Mouse (Mus musculus) heart, embryonic 11.5 days (tissue): ENCODE measurements around the gene Fbxl19. TPM values are rescaled to one million over a fixed set of nuclear protein-coding genes. Genes with fewer than 3 reads are reported as not detected.

Experiments
- ATAC-seq: fragments of 200-750 bp; cut with Nextera tagmentation; replicated peaks from 2 replicates; pipeline ENCODE4 v1.8.0; 2017; ENCODE audit warnings: moderate library complexity; ENCODE audit not compliant: insufficient number of reproducible peaks, low FRiP score, low TSS enrichment
- H3K27ac ChIP-seq: fragments of 300-500 bp; sonication (generic); 2 replicates; pipeline ENCODE4 v1.5.1; 2014; ENCODE audit warnings: mild to moderate bottlenecking, low read depth, low read length
- H3K27me3 ChIP-seq: fragments of 300-500 bp; sonication (generic); 2 replicates; pipeline ENCODE4 v1.6.1; 2014; ENCODE audit warnings: mild to moderate bottlenecking, low read length, mixed read lengths; ENCODE audit not compliant: control insufficient read depth, insufficient read depth
- H3K36me3 ChIP-seq: fragments of 300-500 bp; sonication (generic); 2 replicates; pipeline ENCODE4 v1.6.1; 2014; ENCODE audit warnings: mild to moderate bottlenecking, low read length, moderate library complexity, mixed read lengths; ENCODE audit not compliant: control insufficient read depth, insufficient read depth
- H3K4me1 ChIP-seq: fragments of 300-500 bp; sonication (generic); 2 replicates; pipeline ENCODE4 v1.6.1; 2014; ENCODE audit warnings: low read length; ENCODE audit not compliant: control insufficient read depth, insufficient read depth
- H3K4me2 ChIP-seq: fragments of 300-500 bp; sonication (generic); 2 replicates; pipeline ENCODE4 v1.6.1; 2014; ENCODE audit warnings: mild to moderate bottlenecking, moderate library complexity
- H3K4me3 ChIP-seq: fragments of 300-500 bp; sonication (generic); 2 replicates; pipeline ENCODE4 v1.5.1; 2014; ENCODE audit warnings: low read depth, low read length
- H3K9ac ChIP-seq: fragments of 300-500 bp; sonication (generic); 2 replicates; pipeline ENCODE4 v1.6.1; 2014; ENCODE audit warnings: mild to moderate bottlenecking, low read depth, low read length, moderate library complexity
- H3K9me3 ChIP-seq: fragments of 300-500 bp; sonication (generic); replicated peaks from 2 replicates; pipeline ENCODE4 v1.6.1; 2016; ENCODE audit warnings: low read length; ENCODE audit not compliant: control insufficient read depth
- WGBS: fragments of 180-500 bp; shearing (Covaris S2); extraction: QIAGEN DNeasy Blood & Tissue Kit; methylation state at CpG from one replicate; pipeline ENCODE4 v1.1.7; 2014; ENCODE audit not compliant: insufficient replicate concordance; 5-methylcytosine and 5-hydroxymethylcytosine counted together
- polyA plus RNA-seq: library from polyadenylated mRNA; unstranded; fragments of >200 nt; fragmentation: Nextera tagmentation; extraction: Ambion mirVana; gene quantifications from 2 replicates; pipeline ENCODE4 v1.2.1, GENCODE M21; 2014

The Fbxl19 gene
- polyA plus RNA-seq, 1 experiment from 2014 or later = 3.3 TPM

GRCm38 (mm10) chr7:127811240-127811639 is 66.9 kb downstream of the Fbxl19 start:
- Histone ChIP-seq H3K4me2 (no peak overlapping the region), H3K27ac (no peak overlapping the region), H3K36me3 (no peaks in the 10 kb centered on the region), H3K9me3 (no peaks in the 10 kb centered on the region), H3K9ac (no peak overlapping the region), H3K4me1 (no peaks in the 10 kb centered on the region), H3K4me3 (no peak overlapping the region), H3K27me3 (no peaks in the 10 kb centered on the region)
- no peak for ATAC-seq
- WGBS = 64% methylated on average over 4 of the region's 4 CpGs

DNA sequence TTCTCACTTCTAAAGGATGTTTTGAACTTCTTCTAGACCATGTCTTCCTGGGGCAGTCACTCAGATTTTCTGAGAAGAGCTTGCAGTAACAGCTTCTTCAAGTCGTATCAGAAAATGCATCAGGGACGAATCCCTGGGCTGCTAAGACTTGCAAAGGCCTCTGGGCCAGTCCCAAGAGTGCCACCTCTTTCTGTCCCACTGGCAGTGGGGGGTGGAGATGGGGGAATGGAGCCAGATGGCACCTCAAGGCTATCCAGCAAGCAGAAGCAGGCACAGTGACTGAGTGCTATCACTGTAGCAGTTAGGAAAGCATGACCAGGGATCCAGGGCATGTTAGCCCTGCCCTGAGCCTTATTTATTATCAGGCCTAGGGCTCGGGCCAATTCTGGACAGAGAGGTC is 67.9 kb downstream of the Fbxl19 start:
- no peak for ATAC-seq
- no peaks in the 10 kb centered on the region for H3K36me3 ChIP-seq
- WGBS = 81% methylated on average over 3 of the region's 3 CpGs

DNA sequence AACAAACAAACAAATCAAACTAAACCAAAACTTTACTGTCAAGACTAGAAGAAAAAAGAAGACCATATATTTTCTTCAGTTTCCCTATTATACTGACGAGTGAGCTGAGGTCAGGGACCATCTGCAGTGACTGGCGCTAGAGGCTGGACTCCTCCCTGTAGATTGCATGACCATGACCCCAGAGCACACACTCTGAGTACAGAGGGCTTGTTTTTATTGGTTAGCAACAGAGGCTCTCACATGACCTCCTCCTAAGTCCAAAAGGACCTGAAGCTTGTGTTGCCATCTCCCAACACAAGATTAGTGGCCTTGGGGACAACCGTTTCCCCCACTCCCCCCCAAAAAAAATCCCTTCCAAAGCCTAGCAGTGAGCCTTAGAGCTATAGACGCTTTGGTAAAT is 69.5 kb downstream of the Fbxl19 start:
- Histone ChIP-seq H3K27ac (no peak overlapping the region), H3K9me3 (no peaks in the 10 kb centered on the region), H3K9ac (no peak overlapping the region), H3K4me2 (no peak overlapping the region), H3K4me3 (no peak overlapping the region), H3K36me3 (no peaks in the 10 kb centered on the region), H3K4me1 (no peaks in the 10 kb centered on the region), H3K27me3 (no peaks in the 10 kb centered on the region)
- no peak for ATAC-seq
- WGBS = 78% methylated on average over 4 of the region's 4 CpGs

More for the DNA sequence above, 67.9 kb downstream of the Fbxl19 start:
- no peak overlapping the region for H3K4me3 ChIP-seq
- H3K4me2 ChIP-seq = no peak overlapping the region
- no peaks in the 10 kb centered on the region for H3K27me3 ChIP-seq
- no peak overlapping the region for H3K27ac ChIP-seq
- H3K9ac ChIP-seq = no peak overlapping the region
- H3K9me3 ChIP-seq = no peaks in the 10 kb centered on the region
- no peaks in the 10 kb centered on the region for H3K4me1 ChIP-seq

GRCm38 (mm10) chr7:127814241-127814921 is 70.0 kb downstream of the Fbxl19 start:
- Histone ChIP-seq H3K27me3 (no peaks in the 10 kb centered on the region), H3K4me3 (no peak overlapping the region), H3K9me3 (no peaks in the 10 kb centered on the region), H3K9ac (peak overlapping the region; percentile 16; the same call in 1 of the 2 replicates), H3K36me3 (no peaks in the 10 kb centered on the region), H3K27ac (no peak overlapping the region), H3K4me1 (no peaks in the 10 kb centered on the region), H3K4me2 (no peak overlapping the region)
- WGBS = 74% methylated on average over 19 of the region's 19 CpGs
- ATAC-seq = no peak

DNA sequence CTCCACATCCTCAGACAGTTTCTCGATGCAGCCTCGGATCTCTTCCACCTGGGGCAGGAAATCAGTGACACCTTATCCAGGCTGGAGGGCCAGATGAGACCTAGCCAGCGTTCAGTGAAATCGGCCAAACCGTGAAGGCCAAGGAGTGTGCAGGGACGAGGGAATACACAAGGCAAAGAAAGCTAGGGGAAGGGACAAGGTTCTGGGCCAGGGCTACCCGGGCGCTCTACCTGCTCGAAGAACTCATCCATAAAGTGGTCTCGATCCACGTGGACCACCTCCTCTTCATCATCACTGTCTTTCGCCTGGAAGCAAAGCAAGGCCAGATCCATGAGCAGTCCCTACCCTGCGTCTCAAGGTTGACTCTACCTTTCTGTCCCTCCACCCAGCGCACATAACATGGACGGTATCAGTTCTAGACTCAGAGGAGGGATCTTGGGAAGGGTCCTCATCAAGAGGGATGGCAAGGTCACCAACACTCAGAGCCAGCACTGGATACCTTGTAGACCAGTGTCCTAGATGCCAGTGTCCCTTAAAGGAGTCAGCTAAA is 70.8 kb downstream of the Fbxl19 start:
- Histone ChIP-seq H3K27me3 (no peaks in the 10 kb centered on the region), H3K9me3 (no peaks in the 10 kb centered on the region), H3K4me3 (no peak overlapping the region), H3K36me3 (no peaks in the 10 kb centered on the region), H3K4me1 (no peaks in the 10 kb centered on the region), H3K4me2 (no peak overlapping the region), H3K9ac (0 out of 2 replicates have a peak overlapping the region, but pooled peaks have one; percentile 34), H3K27ac (no peak overlapping the region)
- no peak for ATAC-seq
- WGBS = 87% methylated on average over 15 of the region's 15 CpGs

DNA sequence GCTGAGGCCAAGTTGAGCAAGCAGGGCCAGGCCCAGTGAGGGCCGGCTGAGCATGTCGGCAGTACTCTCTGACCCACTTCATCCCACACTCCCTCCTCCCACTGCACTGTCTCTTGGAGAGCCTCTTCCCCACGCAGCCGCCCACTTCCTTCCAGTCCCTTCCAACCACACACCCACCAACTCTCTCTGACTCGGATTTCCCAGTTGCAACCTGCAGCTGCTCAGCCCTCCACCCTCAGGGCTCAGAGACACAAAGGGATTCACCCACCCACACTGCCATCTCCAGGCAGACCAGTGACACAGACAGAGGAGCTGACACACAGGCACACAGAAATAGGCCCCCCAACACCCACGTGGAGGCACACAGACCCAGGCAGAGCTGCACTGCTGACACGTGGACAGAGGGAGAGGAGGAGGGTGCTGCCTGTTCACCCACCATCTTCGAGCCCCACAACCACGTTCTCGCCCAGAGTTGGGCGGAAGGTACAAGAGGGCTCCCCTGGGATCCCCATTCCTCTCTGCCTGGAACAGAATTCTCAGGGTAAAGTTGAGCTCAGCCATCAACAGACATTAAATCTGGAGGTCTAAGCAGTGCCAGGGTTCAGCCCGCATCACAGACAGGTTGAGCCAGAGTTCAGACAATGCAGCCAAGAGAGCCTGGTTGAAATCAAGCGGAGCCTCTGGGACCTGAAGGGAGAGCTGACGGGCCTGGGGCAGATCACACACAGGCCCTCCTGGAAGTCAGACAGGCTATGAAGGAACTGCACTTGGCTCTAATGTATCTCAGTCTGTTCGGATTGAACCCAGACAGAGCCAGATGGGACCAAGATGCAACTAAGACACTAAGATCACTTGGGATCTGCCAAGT is 71.8 kb downstream of the Fbxl19 start:
- H3K4me2 ChIP-seq = no peak overlapping the region
- 58% methylated on average over 15 of the region's 15 CpGs for WGBS
- H3K9ac ChIP-seq = peak overlapping the region; percentile 34; the same call in 1 of the 2 replicates
- H3K36me3 ChIP-seq = no peaks in the 10 kb centered on the region
- H3K9me3 ChIP-seq = no peaks in the 10 kb centered on the region
- no peak overlapping the region for H3K4me3 ChIP-seq
- no peaks in the 10 kb centered on the region for H3K27me3 ChIP-seq
- H3K4me1 ChIP-seq = 0 out of 2 replicates have a peak, but pooled peaks cover 2% of the 10 kb centered on the region
- ATAC-seq = no peak
- H3K27ac ChIP-seq = no peak overlapping the region

DNA sequence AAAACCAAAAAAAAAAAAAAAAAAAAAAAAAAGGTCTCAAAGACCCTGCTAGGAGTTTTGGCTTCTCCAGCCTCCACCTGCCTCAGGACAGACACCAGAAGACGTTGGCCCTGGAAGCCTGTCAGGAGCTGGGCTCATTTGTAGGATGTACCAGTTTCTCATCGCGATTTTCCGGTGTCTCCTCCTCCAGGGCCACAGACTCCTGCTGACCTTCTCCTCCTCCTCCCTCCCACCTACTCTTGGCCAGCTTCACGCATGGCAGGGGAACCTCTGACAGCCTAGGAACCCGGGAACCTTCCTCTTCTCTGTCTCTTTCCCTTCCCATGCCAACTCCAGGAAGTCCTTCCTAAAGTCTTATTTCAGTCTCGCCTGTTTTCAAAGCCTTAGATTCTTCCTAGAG is 72.7 kb downstream of the Fbxl19 start:
- no peak overlapping the region for H3K4me3 ChIP-seq
- no peaks in the 10 kb centered on the region for H3K27me3 ChIP-seq
- H3K36me3 ChIP-seq = no peaks in the 10 kb centered on the region
- no peak overlapping the region for H3K9ac ChIP-seq
- H3K27ac ChIP-seq = no peak overlapping the region
- WGBS = 66% methylated on average over 7 of the region's 7 CpGs
- H3K9me3 ChIP-seq = no peaks in the 10 kb centered on the region
- no peak overlapping the region for H3K4me2 ChIP-seq
- no peak for ATAC-seq
- H3K4me1 ChIP-seq = 0 out of 2 replicates have a peak, but pooled peaks cover 2% of the 10 kb centered on the region

DNA sequence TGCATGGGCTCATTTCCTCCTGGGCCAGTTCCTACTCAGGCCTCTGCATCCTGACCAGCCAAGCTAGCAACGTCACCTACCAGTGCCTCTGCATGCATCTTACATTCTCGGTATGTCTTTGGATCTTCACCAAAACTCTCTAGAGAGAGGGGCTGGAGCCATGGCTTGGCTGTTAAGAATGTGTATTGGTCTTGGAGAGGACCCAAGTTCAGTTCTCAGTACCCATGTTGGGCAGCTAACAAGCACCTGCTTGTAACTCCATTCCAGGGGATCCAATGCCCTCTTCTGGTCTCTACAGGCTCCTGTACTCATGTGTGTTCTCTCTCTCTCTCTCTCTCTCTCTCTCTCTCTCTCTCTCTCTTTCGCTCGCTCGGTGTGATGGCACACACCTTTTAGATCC is 73.4 kb downstream of the Fbxl19 start:
- 83% methylated on average over 5 of the region's 5 CpGs for WGBS
- H3K27me3 ChIP-seq = no peaks in the 10 kb centered on the region
- H3K9ac ChIP-seq = no peak overlapping the region
- no peaks in the 10 kb centered on the region for H3K9me3 ChIP-seq
- ATAC-seq = no peak
- H3K36me3 ChIP-seq = no peaks in the 10 kb centered on the region
- 0 out of 2 replicates have a peak, but pooled peaks cover 2% of the 10 kb centered on the region for H3K4me1 ChIP-seq
- H3K27ac ChIP-seq = no peak overlapping the region
- H3K4me3 ChIP-seq = no peak overlapping the region
- no peak overlapping the region for H3K4me2 ChIP-seq
